Mouse (Mus musculus): ENCODE data around the gene Sp7. TPM values are rescaled to one million over a fixed set of nuclear protein-coding genes. Genes with fewer than 3 reads are reported as not detected.

The Sp7 gene
- total and polyA plus RNA-seq, 3 experiments: not detected

GRCm38 (mm10) chr15:102362648-102363047 is 4.3 kb downstream of the Sp7 start:
- DNase-seq (ENCODE audit: low read depth, low spot score): no peak
- Histone ChIP-seq H3K36me3 (ENCODE audit: control insufficient read depth in 1 of 2, insufficient read depth in 2 of 2, low read length in 2 of 2) (peaks cover 0 to 5% of the 10 kb centered on the region in 2 experiments; a peak in 2 of 4 replicates), H3K79me2 (ENCODE audit: control insufficient read depth, insufficient read depth, low read length, poor library complexity) (no peaks in the 10 kb centered on the region), H3K9ac (ENCODE audit: control insufficient read depth, low read depth, low read length, poor library complexity, severe bottlenecking) (no peak overlapping the region), H3K4me1 (ENCODE audit: control insufficient read depth in 1 of 2, insufficient read depth in 2 of 2, low read length in 2 of 2) (peaks cover 0 to 11% of the 10 kb centered on the region in 2 experiments; a peak in 2 of 4 replicates), H3K4me3 (ENCODE audit: control insufficient read depth in 1 of 2, insufficient read depth in 1 of 2, low read depth in 2 of 2, low read length in 2 of 2) (no peak overlapping the region), H3K27me3 (ENCODE audit: control insufficient read depth in 1 of 2, insufficient read depth in 2 of 2, low read length in 2 of 2) (peaks cover 4 to 6% of the 10 kb centered on the region in 2 experiments; a peak in 3 of 4 replicates), H3K27ac (ENCODE audit: control insufficient read depth, low read depth, low read length) (no peak overlapping the region), H3K9me3 (replicated peaks; ENCODE audit: insufficient read depth, low read length) (no peaks in the 10 kb centered on the region)
- TF ChIP-seq KAT2A (conservative IDR thresholded peaks at IDR 0.05; ENCODE audit: low read depth, low read length): no peak
- no peak for TF ChIP-seq MEF2A (IDR thresholded peaks at IDR 0.05; ENCODE audit: extremely low read depth, insufficient replicate concordance, low read depth, low read length, poor library complexity, severe bottlenecking)
- TF ChIP-seq ZC3H11A (IDR thresholded peaks at IDR 0.05; ENCODE audit: low read depth, low read length): no peak
- no peak for TF ChIP-seq SMC3 (IDR thresholded peaks at IDR 0.05; ENCODE audit: low read depth, low read length)
- no peak for TF ChIP-seq ETS1 (IDR thresholded peaks at IDR 0.05; ENCODE audit: low read depth, low read length)
- no peak for TF ChIP-seq MAZ (IDR thresholded peaks at IDR 0.05; ENCODE audit: low read depth, low read length)
- TF ChIP-seq CHD1 (IDR thresholded peaks at IDR 0.05; ENCODE audit: low read depth, low read length): no peak
- no peak for TF ChIP-seq MAX (IDR thresholded peaks at IDR 0.05; ENCODE audit: low read length)
- no peak for TF ChIP-seq POLR2AphosphoS2 (IDR thresholded peaks at IDR 0.05; ENCODE audit: low read length)
- TF ChIP-seq ZNF384 (IDR thresholded peaks at IDR 0.05; ENCODE audit: low read depth, low read length): no peak
- no peak for TF ChIP-seq SIN3A (IDR thresholded peaks at IDR 0.05; ENCODE audit: low read length)
- no peak for TF ChIP-seq RCOR1 (IDR thresholded peaks at IDR 0.05; ENCODE audit: low read depth, low read length)
- TF ChIP-seq UBTF (IDR thresholded peaks at IDR 0.05; ENCODE audit: borderline replicate concordance, insufficient read depth, low read depth, low read length): no peak
- no peak for TF ChIP-seq ZKSCAN1 (IDR thresholded peaks at IDR 0.05; ENCODE audit: low read depth, low read length)
- TF ChIP-seq USF2 (IDR thresholded peaks at IDR 0.05; ENCODE audit: borderline replicate concordance in 1 of 2, insufficient read depth in 1 of 2, low read depth in 1 of 2, low read length in 2 of 2): no peak

DNA sequence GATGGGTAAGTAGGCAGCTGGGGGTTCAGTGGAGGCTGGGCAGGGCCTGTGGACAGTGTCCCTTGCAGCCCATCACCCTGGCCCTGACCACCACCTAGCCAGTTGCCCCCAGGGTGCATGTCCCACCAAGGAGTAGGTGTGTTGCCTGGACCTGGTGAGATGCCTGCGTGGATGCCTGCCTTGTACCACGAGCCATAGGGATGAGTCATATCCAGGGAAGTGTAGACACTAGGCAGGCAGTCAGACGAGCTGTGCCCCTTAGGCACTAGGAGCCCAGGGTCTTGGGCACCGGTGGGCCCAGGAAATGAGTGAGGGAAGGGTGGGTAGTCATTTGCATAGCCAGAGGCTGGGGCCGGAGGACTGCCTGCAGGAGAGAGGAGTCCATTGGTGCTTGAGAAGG is 8.1 kb downstream of the Sp7 start:
- Histone ChIP-seq H3K36me3 (ENCODE audit: control insufficient read depth in 1 of 2, insufficient read depth in 2 of 2, low read length in 2 of 2) (no peaks in the 10 kb centered on the region), H3K27ac (ENCODE audit: control insufficient read depth, low read depth, low read length) (no peak overlapping the region), H3K4me1 (ENCODE audit: control insufficient read depth in 1 of 2, insufficient read depth in 2 of 2, low read length in 2 of 2) (no peaks in the 10 kb centered on the region), H3K79me2 (ENCODE audit: control insufficient read depth, insufficient read depth, low read length, poor library complexity) (no peaks in the 10 kb centered on the region), H3K4me3 (ENCODE audit: control insufficient read depth in 1 of 2, insufficient read depth in 1 of 2, low read depth in 2 of 2, low read length in 2 of 2) (no peak overlapping the region), H3K9ac (ENCODE audit: control insufficient read depth, low read depth, low read length, poor library complexity, severe bottlenecking) (no peak overlapping the region), H3K27me3 (ENCODE audit: control insufficient read depth in 1 of 2, insufficient read depth in 2 of 2, low read length in 2 of 2) (peaks cover 10 to 13% of the 10 kb centered on the region in 2 experiments; a peak in 3 of 4 replicates), H3K9me3 (replicated peaks; ENCODE audit: insufficient read depth, low read length) (no peaks in the 10 kb centered on the region)
- DNase-seq (ENCODE audit: low read depth, low spot score): no peak
- no peak for TF ChIP-seq KAT2A (conservative IDR thresholded peaks at IDR 0.05; ENCODE audit: low read depth, low read length)
- no peak for TF ChIP-seq HCFC1 (IDR thresholded peaks at IDR 0.05; ENCODE audit: low read depth, low read length)
- TF ChIP-seq CTCF (IDR thresholded peaks at IDR 0.05 in 2 of 3, conservative IDR thresholded peaks at IDR 0.05 in 1 of 3; ENCODE audit: control insufficient read depth in 1 of 3, insufficient read depth in 1 of 3, low read depth in 2 of 3, low read length in 3 of 3, poor library complexity in 1 of 3, severe bottlenecking in 1 of 3): no peak
- TF ChIP-seq MAX (IDR thresholded peaks at IDR 0.05; ENCODE audit: low read length): no peak
- TF ChIP-seq USF1 (IDR thresholded peaks at IDR 0.05; ENCODE audit: low read depth, low read length): no peak
- no peak for TF ChIP-seq BHLHE40 (IDR thresholded peaks at IDR 0.05; ENCODE audit: borderline replicate concordance, low read depth, low read length)
- TF ChIP-seq UBTF (IDR thresholded peaks at IDR 0.05; ENCODE audit: borderline replicate concordance, insufficient read depth, low read depth, low read length): no peak

Data from MEL (cell line).